Mouse (Mus musculus) spleen, postnatal 0 days (tissue): ENCODE data around the gene Hs3st2. TPM values are rescaled to one million over a fixed set of nuclear protein-coding genes. Genes with fewer than 3 reads are reported as not detected.

Experiments used
- polyA plus RNA-seq: library from polyadenylated mRNA; unstranded; fragments of >200 nt; fragmentation: Nextera tagmentation; extraction: Ambion mirVana; gene quantifications from 2 replicates; pipeline ENCODE4 v1.2.1, GENCODE M21; 2015

Hs3st2 gene
- 0.14 and 0.41 TPM in 2 replicates for polyA plus RNA-seq

DNA sequence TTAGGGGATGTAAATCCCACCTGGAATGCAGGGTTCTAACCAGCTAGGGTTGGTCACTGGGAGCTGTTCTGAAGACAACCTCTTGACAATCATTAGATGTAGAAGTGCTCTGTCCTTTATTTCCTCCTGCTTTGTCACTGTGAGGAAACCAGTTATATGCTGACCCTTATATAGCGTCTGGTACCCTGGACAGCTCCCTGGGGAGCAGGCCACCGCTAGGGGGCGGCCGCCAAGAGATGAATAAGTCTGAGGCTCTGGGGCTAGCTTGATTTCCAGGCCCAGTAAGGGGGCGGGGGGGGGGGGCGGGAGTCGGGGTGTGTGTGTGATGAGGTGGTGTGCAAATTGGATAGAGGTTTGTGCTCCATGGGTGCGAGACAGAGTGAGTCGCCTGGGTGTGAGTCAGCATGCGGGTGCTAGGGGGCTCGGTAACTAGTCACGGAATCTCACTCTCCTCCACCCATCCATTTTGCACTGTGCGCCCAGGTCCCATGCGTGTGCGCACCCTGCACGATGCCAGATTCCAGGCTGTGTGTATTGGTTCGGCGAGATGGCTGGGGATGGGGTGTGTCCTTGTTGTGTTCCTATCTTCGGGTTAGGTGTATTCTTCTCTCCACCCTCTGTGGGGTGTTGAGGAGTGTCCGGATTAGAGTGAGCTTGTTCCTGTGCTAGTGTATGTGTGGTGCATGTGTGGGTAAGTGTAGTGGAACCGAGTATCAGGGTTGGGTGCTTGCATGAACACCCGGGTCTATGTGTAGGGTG is at the start of gene Hs3st2:
Gene Hs3st2, plus strand, starts transcription at position 635 of the 759 bp plus-strand sequence.

